Mouse (Mus musculus): ENCODE results near the gene Plekha8. TPM values are rescaled to one million over a fixed set of nuclear protein-coding genes. Genes with fewer than 3 reads are reported as not detected.

Plekha8 gene
- total RNA-seq, 2 experiments from 2014 or later, result 10.8 to 13.4 TPM

- no peak for TF ChIP-seq CTCF (conservative IDR thresholded peaks at IDR 0.05)
- no peak overlapping the region for H3K4me3 ChIP-seq
- H3K27ac ChIP-seq, result no peak overlapping the region
- no peak for DNase-seq (ENCODE audit: low spot score in 2 of 2)
These were observed 90.2 kb downstream of the Plekha8 start for GRCm38 (mm10) chr6:54685103-54685502.

GRCm38 (mm10) chr6:54685716-54686395 lies 90.9 kb downstream of the Plekha8 start:
- no peak for TF ChIP-seq CTCF (conservative IDR thresholded peaks at IDR 0.05)
- DNase-seq (ENCODE audit: low spot score in 2 of 2), result no peak
- Histone ChIP-seq H3K27ac (no peak overlapping the region), H3K4me3 (no peak overlapping the region)

DNA sequence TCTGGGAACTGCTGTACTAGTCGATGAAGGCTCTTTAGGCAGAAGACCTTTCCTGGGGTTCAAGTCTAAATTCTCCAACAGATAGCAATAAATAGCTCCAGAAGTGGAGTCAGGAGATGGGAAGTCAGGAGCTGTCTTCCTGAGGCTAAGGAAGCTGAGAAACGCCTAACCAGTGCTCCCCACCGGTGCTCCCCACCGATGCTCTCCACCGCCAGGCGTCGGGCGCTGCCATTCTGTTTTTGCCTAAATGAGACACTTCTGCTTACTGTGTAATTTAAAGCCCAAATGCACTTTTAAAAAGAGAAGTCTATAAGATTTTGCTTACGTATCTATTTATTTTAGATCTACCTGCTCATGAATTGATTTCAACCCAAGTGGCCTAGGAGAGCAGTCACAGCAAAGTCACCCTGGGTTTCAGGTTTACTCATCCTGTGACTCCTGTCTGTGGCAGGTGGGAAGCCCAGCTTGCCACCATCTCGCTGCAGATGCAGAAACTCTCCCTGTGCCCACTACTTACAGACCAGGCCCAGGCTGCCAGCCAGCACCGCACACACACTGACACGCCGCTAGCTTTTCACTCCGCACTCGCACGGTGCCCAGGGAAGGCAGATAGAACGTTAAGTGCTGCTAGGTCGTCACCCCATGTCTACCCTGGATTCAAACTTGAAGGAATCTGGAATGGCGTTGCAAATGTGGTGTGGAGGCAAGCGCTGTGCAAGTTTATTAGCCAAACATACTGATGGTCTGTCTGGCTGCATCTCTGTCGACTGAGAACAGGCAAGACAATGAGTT lies 92.2 kb downstream of the Plekha8 start:
- Histone ChIP-seq H3K4me3 (no peak overlapping the region), H3K27ac (no peak overlapping the region)
- TF ChIP-seq CTCF (conservative IDR thresholded peaks at IDR 0.05), result no peak
- no peak for DNase-seq (ENCODE audit: low spot score in 2 of 2)

DNA sequence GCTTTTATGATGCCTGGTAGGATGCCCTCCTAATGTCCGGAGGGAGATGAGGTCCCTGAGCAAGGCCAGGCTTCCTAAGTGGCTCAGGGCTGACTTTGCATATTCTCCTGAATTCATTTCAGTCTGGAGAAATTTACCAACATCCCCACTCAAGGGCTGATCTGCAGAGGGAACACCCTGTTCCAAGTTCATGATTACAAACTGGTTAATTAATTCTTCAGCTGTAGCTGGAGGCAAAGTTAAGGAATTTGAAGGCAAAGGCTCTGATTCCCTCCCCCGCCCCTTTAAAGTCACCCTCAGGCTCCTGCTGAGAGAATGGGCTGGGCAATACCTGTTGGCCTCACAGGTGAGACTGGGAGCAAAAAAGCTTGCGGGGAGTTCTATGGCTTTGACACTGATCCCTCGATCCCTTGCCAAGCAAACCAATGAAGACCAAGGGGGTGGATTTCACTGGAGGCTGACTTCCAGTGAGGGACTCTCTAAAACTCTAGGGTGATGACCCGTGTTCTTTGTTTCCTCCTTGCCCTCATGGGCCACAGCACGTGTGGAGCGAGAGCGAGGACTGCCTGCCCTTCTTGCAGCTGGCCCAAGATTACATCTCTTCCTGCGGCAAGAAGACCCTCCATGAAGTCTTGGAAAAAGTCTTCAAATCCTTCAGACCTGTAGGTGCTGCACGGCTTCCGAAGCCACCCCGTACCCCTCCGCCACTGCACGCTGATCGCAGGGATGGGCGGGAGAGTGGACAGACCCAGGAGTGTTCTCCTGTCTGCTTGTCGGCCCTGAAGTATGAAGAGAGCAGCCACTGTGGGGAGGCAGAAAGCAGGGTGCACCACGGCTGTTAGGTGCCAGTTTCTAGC lies 93.8 kb downstream of the Plekha8 start:
- DNase-seq (ENCODE audit: low spot score in 2 of 2), result no peak
- no peak overlapping the region for H3K4me3 ChIP-seq
- TF ChIP-seq CTCF (conservative IDR thresholded peaks at IDR 0.05), result no peak
- no peak overlapping the region for H3K27ac ChIP-seq

DNA sequence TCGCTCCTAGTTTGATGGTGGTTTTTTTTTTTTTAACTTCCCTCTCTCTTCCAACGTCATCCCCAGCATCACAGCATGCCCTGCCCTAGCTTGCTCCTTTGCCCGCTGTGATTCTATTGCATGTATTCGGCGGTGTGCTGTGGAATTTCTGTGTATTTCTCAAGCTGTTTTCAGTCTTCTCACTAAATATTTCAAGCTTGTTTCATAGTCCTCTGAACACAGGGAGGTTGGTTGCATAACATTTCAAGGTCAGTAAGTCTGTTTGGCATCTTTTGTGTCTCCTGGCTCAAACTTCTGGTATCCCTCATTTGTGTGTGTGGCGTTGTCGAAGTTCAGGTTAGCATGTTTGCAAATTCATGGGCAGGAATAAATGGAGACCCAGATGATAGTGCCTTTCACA lies 94.8 kb downstream of the Plekha8 start:
- H3K4me3 ChIP-seq, result no peak overlapping the region
- DNase-seq (ENCODE audit: low spot score in 2 of 2), result no peak
- no peak for TF ChIP-seq CTCF (conservative IDR thresholded peaks at IDR 0.05)
- no peak overlapping the region for H3K27ac ChIP-seq

GRCm38 (mm10) chr6:54690838-54691237 lies 95.9 kb downstream of the Plekha8 start:
- no peak for TF ChIP-seq CTCF (conservative IDR thresholded peaks at IDR 0.05)
- Histone ChIP-seq H3K4me3 (no peak overlapping the region), H3K27ac (no peak overlapping the region)
- DNase-seq (ENCODE audit: low spot score in 2 of 2), result no peak

DNA sequence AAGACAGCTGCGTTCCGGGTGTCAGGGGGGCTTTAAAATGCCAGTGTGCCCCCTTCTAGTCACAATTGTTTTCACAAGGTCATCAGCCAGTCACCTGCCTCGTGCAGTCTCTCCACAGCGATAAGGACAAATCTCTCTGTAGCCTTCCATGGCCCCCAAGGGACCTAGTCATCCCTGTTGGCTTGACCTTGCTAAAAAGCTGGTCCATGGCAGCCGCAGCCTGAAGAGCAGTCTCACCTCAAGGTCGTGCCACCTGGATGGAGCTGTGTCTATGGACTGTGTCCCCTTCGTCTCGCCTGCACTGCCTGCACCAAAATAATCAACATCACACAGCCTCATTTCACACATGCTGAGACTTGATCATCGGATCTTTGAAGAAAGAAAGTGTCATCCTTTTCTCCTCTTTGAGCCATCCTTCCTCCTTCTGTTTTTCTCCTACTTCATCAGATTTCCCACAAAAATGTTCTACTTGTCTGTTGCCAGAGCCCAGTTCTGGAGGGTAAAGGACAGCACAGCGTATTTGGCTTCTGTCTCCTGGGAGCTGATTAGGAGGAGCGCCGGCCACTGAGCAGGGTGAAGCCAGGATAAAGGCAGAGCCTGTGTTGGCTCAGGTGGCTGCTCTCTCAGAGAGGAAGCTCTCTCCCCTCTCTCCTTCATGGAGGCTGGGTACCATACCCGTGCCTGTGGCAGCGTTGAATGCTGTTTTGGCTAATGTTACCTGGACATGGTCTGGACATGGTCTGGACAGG lies 96.6 kb downstream of the Plekha8 start:
- DNase-seq (ENCODE audit: low spot score in 2 of 2), result no peak
- H3K27ac ChIP-seq, result no peak overlapping the region
- no peak for TF ChIP-seq CTCF (conservative IDR thresholded peaks at IDR 0.05)
- H3K4me3 ChIP-seq, result no peak overlapping the region

- Histone ChIP-seq H3K27ac (no peak overlapping the region), H3K4me3 (no peak overlapping the region)
- TF ChIP-seq CTCF (conservative IDR thresholded peaks at IDR 0.05), result no peak
- no peak for DNase-seq (ENCODE audit: low spot score in 2 of 2)
These were observed 97.3 kb downstream of the Plekha8 start for GRCm38 (mm10) chr6:54692201-54692600.

- no peak overlapping the region for H3K4me3 ChIP-seq
- DNase-seq (ENCODE audit: low spot score in 2 of 2), result no peak
- no peak overlapping the region for H3K27ac ChIP-seq
- TF ChIP-seq CTCF (conservative IDR thresholded peaks at IDR 0.05), result no peak
These were observed 98.4 kb downstream of the Plekha8 start for GRCm38 (mm10) chr6:54693286-54693685.

Other genes with a start within 250 kb of the Plekha8 start
- gene Wipf3, start 165.5 kb upstream of the Plekha8 start, total RNA-seq (2021), result 100 to 1,000 TPM; 399 to 401 TPM
- 10 to 100 TPM; 98.2 to 98.3 TPM for gene Scrn1, start 28.6 kb upstream of the Plekha8 start, total RNA-seq (2021)
- 10 to 100 TPM; 13.1 to 14.6 TPM for gene Fkbp14, start 2.2 kb downstream of the Plekha8 start, total RNA-seq (2021)
- 100 to 1,000 TPM; 147 to 151 TPM for gene Mturn, start 86.5 kb downstream of the Plekha8 start, total RNA-seq (2021)
- gene Znrf2, start 221.8 kb downstream of the Plekha8 start, total RNA-seq (2021), result 10 to 100 TPM; 23.1 to 24.6 TPM